Mouse (Mus musculus) kidney, postnatal 14 days (tissue): ENCODE measurements at regions not wholly inside any gene's neighbourhood (a gene's known extent, or its start where the extent isn't known, plus 50 kb on each side); places are given as distances from the start of the nearest gene placed in this dataset.

Source experiments
- DNase-seq: peaks from one replicate; pipeline ENCODE4 v3.0.0; 2022; ENCODE audit warnings: mixed read lengths

GRCm38 (mm10) chr1:80131354-80131753, 86.9 kb downstream of the Fam124b start:
- no peak for DNase-seq

GRCm38 (mm10) chr1:80123966-80124365, 94.3 kb downstream of the Fam124b start:
- no peak for DNase-seq

- DNase-seq = no peak
These were observed 102.4 kb downstream of the Fam124b start for GRCm38 (mm10) chr1:80115913-80116312.

- peak; percentile 19 for DNase-seq
These were observed 110.4 kb downstream of the Fam124b start for GRCm38 (mm10) chr1:80107747-80108476.

- DNase-seq = peak; percentile 44
These were observed 112.0 kb downstream of the Fam124b start for GRCm38 (mm10) chr1:80106269-80106668.

- no peak for DNase-seq
These were observed 120.0 kb downstream of the Fam124b start for GRCm38 (mm10) chr1:80098266-80098665.

GRCm38 (mm10) chr1:80091800-80092199, 126.5 kb downstream of the Fam124b start:
- DNase-seq = no peak

- peak; percentile 19 for DNase-seq
These were observed 126.9 kb downstream of the Fam124b start for GRCm38 (mm10) chr1:80091350-80091749.

- no peak for DNase-seq
These were observed 129.6 kb downstream of the Fam124b start for GRCm38 (mm10) chr1:80088651-80089050.

GRCm38 (mm10) chr1:80076357-80076756, 141.9 kb downstream of the Fam124b start:
- no peak for DNase-seq

GRCm38 (mm10) chr1:80074376-80074775, 143.9 kb downstream of the Fam124b start:
- DNase-seq = no peak

GRCm38 (mm10) chr1:80073950-80074349, 144.3 kb downstream of the Fam124b start:
- DNase-seq = no peak

- peak; percentile 21 for DNase-seq
These were observed 149.1 kb downstream of the Fam124b start for GRCm38 (mm10) chr1:80069141-80069540.

GRCm38 (mm10) chr1:80062121-80062520, 156.2 kb downstream of the Fam124b start:
- DNase-seq = no peak

GRCm38 (mm10) chr1:80061632-80062031, 156.6 kb downstream of the Fam124b start:
- DNase-seq = no peak

- no peak for DNase-seq
These were observed 173.1 kb downstream of the Fam124b start for GRCm38 (mm10) chr1:80045141-80045540.

GRCm38 (mm10) chr1:80040409-80040808, 177.9 kb downstream of the Fam124b start:
- DNase-seq = no peak

- DNase-seq = no peak
These were observed 178.4 kb downstream of the Fam124b start for GRCm38 (mm10) chr1:80039891-80040290.

- DNase-seq = no peak
These were observed 178.2 kb upstream of the Serpine2 start for GRCm38 (mm10) chr1:80039161-80039560.

- DNase-seq = no peak
These were observed 177.1 kb upstream of the Serpine2 start for GRCm38 (mm10) chr1:80038059-80038458.

GRCm38 (mm10) chr1:80036436-80036835, 175.5 kb upstream of the Serpine2 start:
- DNase-seq = no peak

GRCm38 (mm10) chr1:80033522-80033921, 172.5 kb upstream of the Serpine2 start:
- DNase-seq = peak; percentile 13

GRCm38 (mm10) chr1:80033121-80033520, 172.1 kb upstream of the Serpine2 start:
- no peak for DNase-seq

GRCm38 (mm10) chr1:80032464-80032863, 171.5 kb upstream of the Serpine2 start:
- DNase-seq = no peak

- DNase-seq = no peak
These were observed 169.7 kb upstream of the Serpine2 start for GRCm38 (mm10) chr1:80030635-80031034.
